Comparison of ENCODE assay signal across 10 mouse cellular contexts in genomic region chr3:68980898-68981297, GRCm38 (mm10). TPM values are rescaled to one million over a fixed set of nuclear protein-coding genes. Genes with fewer than 3 reads are reported as not detected.
DNase-seq lines count a peak whose midpoint lies in the region; ATAC-seq and TF ChIP-seq lines count a peak whose summit lies in the region.
"Had no signal": no experiment of that assay in that cellular context is flagged by ENCODE, and none has a peak within 500 bp of the region (broad histone marks: within the 10 kb centered on the region; RNA-seq: fewer than 3 reads in every experiment).

No protein-coding gene starts in this region.

- no peak overlapping the region for H3K9ac ChIP-seq in lung, embryonic 16.5 days (ENCODE audit: low read length)
- H3K9ac ChIP-seq in intestine, embryonic 16.5 days (ENCODE audit: low read depth, low read length): no peak overlapping the region
- H3K9ac ChIP-seq in forebrain, embryonic 12.5 days: no peak overlapping the region

- whole genome bisulfite sequencing in lung, embryonic 16.5 days: 54% methylated on average over 9 of the region's 9 CpGs
- WGBS in intestine, embryonic 16.5 days: 64% methylated on average over 9 of the region's 9 CpGs
- WGBS in forebrain, embryonic 12.5 days: 90% methylated on average over 9 of the region's 9 CpGs

- no peak overlapping the region for H3K4me3 ChIP-seq in gastrocnemius, adult 2 months
- H3K4me3 ChIP-seq in bone marrow macrophage, adult 2 months (ENCODE audit: insufficient read depth, low read length): peak overlapping the region; percentile 28; the same call in 1 of the 2 replicates
- H3K4me3 ChIP-seq in lung, embryonic 16.5 days (ENCODE audit: low read length): no peak overlapping the region
- no peak overlapping the region for H3K4me3 ChIP-seq in intestine, embryonic 16.5 days (ENCODE audit: low read length)
- H3K4me3 ChIP-seq in forebrain, embryonic 12.5 days (replicated peaks): no peak overlapping the region
- H3K4me3 ChIP-seq: megakaryocyte, embryonic 14.5 days had no signal

- no peaks in the 10 kb centered on the region for H3K27me3 ChIP-seq in lung, embryonic 16.5 days (ENCODE audit: control insufficient read depth, insufficient read depth, low read depth, low read length)
- no peaks in the 10 kb centered on the region for H3K27me3 ChIP-seq in intestine, embryonic 16.5 days (replicated peaks; ENCODE audit: control insufficient read depth, insufficient read depth, low read length)
- no peaks in the 10 kb centered on the region for H3K27me3 ChIP-seq in forebrain, embryonic 12.5 days
- H3K27me3 ChIP-seq: megakaryocyte, embryonic 14.5 days had no signal

- TF ChIP-seq CTCF in gastrocnemius, adult 2 months (IDR thresholded peaks at IDR 0.05): no peak
- TF ChIP-seq CTCF in bone marrow macrophage, adult 2 months (IDR thresholded peaks at IDR 0.05; ENCODE audit: low read depth, low read length): no peak

- peak; percentile 19 for DNase-seq in gastrocnemius, adult 2 months
- DNase-seq in gastrocnemius, adult 18-20 months (ENCODE audit: low spot score): no peak
- peak; percentile 60 to 74 for DNase-seq in thymus, adult 18-20 months
- no peak for DNase-seq in urinary bladder, postnatal 4 days (ENCODE audit: low spot score in 2 of 2)
- DNase-seq: kidney, adult 18-20 months had no signal

- intact Hi-C loops in gastrocnemius, adult 2 months (cut with DNase I): no loop called here

- H3K36me3 ChIP-seq in lung, embryonic 16.5 days (ENCODE audit: control insufficient read depth, insufficient read depth, low read length): peaks cover 2% of the 10 kb centered on the region; the same call in 1 of the 2 replicates
- no peaks in the 10 kb centered on the region for H3K36me3 ChIP-seq in intestine, embryonic 16.5 days (ENCODE audit: control insufficient read depth, insufficient read depth, low read length)
- peaks cover 6% of the 10 kb centered on the region for H3K36me3 ChIP-seq in forebrain, embryonic 12.5 days (replicated peaks)

- ATAC-seq in lung, embryonic 16.5 days (ENCODE audit: low read depth): 0 out of 2 replicates have a peak, but pooled peaks have one; percentile 52
- ATAC-seq in intestine, embryonic 16.5 days: no peak
- no peak for ATAC-seq in forebrain, embryonic 12.5 days (ENCODE audit: low FRiP score)

- no peak overlapping the region for H3K4me2 ChIP-seq in lung, embryonic 16.5 days (ENCODE audit: low read depth, low read length)
- H3K4me2 ChIP-seq in intestine, embryonic 16.5 days (ENCODE audit: low read depth, low read length): no peak overlapping the region
- no peak overlapping the region for H3K4me2 ChIP-seq in forebrain, embryonic 12.5 days

- no peak overlapping the region for H3K27ac ChIP-seq in gastrocnemius, adult 2 months
- peak overlapping the region; percentile 79 for H3K27ac ChIP-seq in bone marrow macrophage, adult 2 months (ENCODE audit: insufficient read depth, low read depth, low read length)
- no peak overlapping the region for H3K27ac ChIP-seq in lung, embryonic 16.5 days (ENCODE audit: low read length)
- H3K27ac ChIP-seq in intestine, embryonic 16.5 days (ENCODE audit: low read length): no peak overlapping the region
- no peak overlapping the region for H3K27ac ChIP-seq in forebrain, embryonic 12.5 days

- no peaks in the 10 kb centered on the region for H3K9me3 ChIP-seq in lung, embryonic 16.5 days (ENCODE audit: control insufficient read depth, low read length)
- no peaks in the 10 kb centered on the region for H3K9me3 ChIP-seq in intestine, embryonic 16.5 days (ENCODE audit: control insufficient read depth, low read length)
- no peaks in the 10 kb centered on the region for H3K9me3 ChIP-seq in forebrain, embryonic 12.5 days
- H3K9me3 ChIP-seq: megakaryocyte, embryonic 14.5 days had no signal

- TF ChIP-seq POLR2A in bone marrow macrophage, adult 2 months (IDR thresholded peaks at IDR 0.05; ENCODE audit: borderline replicate concordance, low read depth, low read length): no peak

- H3K4me1 ChIP-seq in bone marrow macrophage, adult 2 months (ENCODE audit: control insufficient read depth, insufficient read depth, low read length): peaks cover 24% of the 10 kb centered on the region
- H3K4me1 ChIP-seq in lung, embryonic 16.5 days (replicated peaks; ENCODE audit: control insufficient read depth, insufficient read depth, low read length): 0 out of 2 replicates have a peak, but pooled peaks cover 3% of the 10 kb centered on the region
- no peaks in the 10 kb centered on the region for H3K4me1 ChIP-seq in intestine, embryonic 16.5 days (ENCODE audit: control insufficient read depth, insufficient read depth, low read length)
- H3K4me1 ChIP-seq in forebrain, embryonic 12.5 days: no peaks in the 10 kb centered on the region

RNA-seq across cellular contexts. Expression of gene Ift80, which starts 23.5 kb away (rescaled TPM):
- total RNA-seq in gastrocnemius, adult 2 months (2021): 1 to 10 TPM; 5.2 to 5.7 TPM
- total RNA-seq in gastrocnemius, adult 18-20 months (2021): 1 to 10 TPM; 3.3 to 5.0 TPM
- polyA plus RNA-seq in bone marrow macrophage, adult 2 months (2012; ENCODE audit: insufficient read depth, insufficient read length, missing spikeins): 10.6 and 13.6 TPM in 2 replicates
- 20.7 and 21.0 TPM in 2 replicates for polyA plus RNA-seq in lung, embryonic 16.5 days (2015; fragmentation: Nextera tagmentation; extraction: Ambion mirVana)
- polyA plus RNA-seq in intestine, embryonic 16.5 days (2015; fragmentation: Nextera tagmentation; extraction: Ambion mirVana): 7.4 and 8.6 TPM in 2 replicates
- polyA plus RNA-seq in forebrain, embryonic 12.5 days (2016; fragmentation: Nextera tagmentation; extraction: Ambion mirVana): 17.6 and 18.7 TPM in 2 replicates

RNA-seq across cellular contexts. Expression of gene Smc4, which starts 23.6 kb away (rescaled TPM):
- 1 to 10 TPM; 4.8 to 6.7 TPM for total RNA-seq in gastrocnemius, adult 2 months (2021)
- 1 to 10 TPM; 3.9 to 4.1 TPM for total RNA-seq in gastrocnemius, adult 18-20 months (2021)
- polyA plus RNA-seq in bone marrow macrophage, adult 2 months (2012; ENCODE audit: insufficient read depth, insufficient read length, missing spikeins): 94.1 and 100 TPM in 2 replicates
- polyA plus RNA-seq in lung, embryonic 16.5 days (2015; fragmentation: Nextera tagmentation; extraction: Ambion mirVana): 196 and 214 TPM in 2 replicates
- 104 and 121 TPM in 2 replicates for polyA plus RNA-seq in intestine, embryonic 16.5 days (2015; fragmentation: Nextera tagmentation; extraction: Ambion mirVana)
- polyA plus RNA-seq in forebrain, embryonic 12.5 days (2016; fragmentation: Nextera tagmentation; extraction: Ambion mirVana): 200 and 232 TPM in 2 replicates

Comparison
In these comparisons a context has a peak if more than half of its experiments do, and no peak if none do; other contexts are left out.
1. DNase-seq: peak in gastrocnemius, adult 2 months (single experiment) and thymus, adult 18-20 months (2 of 2); none in gastrocnemius, adult 18-20 months (single experiment) and urinary bladder, postnatal 4 days (0 of 2).